Mouse (Mus musculus) ES-E14 (cell line): ENCODE results near the gene Strn3.

Source experiments
- HCFC1 ChIP-seq: IDR thresholded peaks from 2 replicates; pipeline ENCODE4 v1.6.1; 2012; ENCODE audit warnings: low read length, inconsistent platforms, borderline replicate concordance; ENCODE audit not compliant: insufficient read depth
- MAFK ChIP-seq: IDR thresholded peaks from 2 replicates; pipeline ENCODE4 v1.6.1; 2014; ENCODE audit warnings: mild to moderate bottlenecking, low read depth, low read length, inconsistent platforms; ENCODE audit not compliant: insufficient read depth
- ZNF384 ChIP-seq: IDR thresholded peaks from 2 replicates; pipeline ENCODE4 v1.6.1; 2012; ENCODE audit warnings: low read depth, low read length, inconsistent platforms

- no peak for TF ChIP-seq ZNF384
- TF ChIP-seq MAFK: no peak
- no peak for TF ChIP-seq HCFC1
These were observed 119.0 kb downstream of the Strn3 start for GRCm38 (mm10) chr12:51572651-51573050.
